Mouse (Mus musculus): ENCODE data around the gene Trappc6b. TPM values are rescaled to one million over a fixed set of nuclear protein-coding genes. Genes with fewer than 3 reads are reported as not detected.

The Trappc6b gene
- 34.8 and 37.5 TPM in 2 replicates for polyA plus RNA-seq (2012; rRNA removed)

GRCm38 (mm10) chr12:59060993-59061595 is at the start of gene Trappc6b:
TSS of gene Trappc6b (minus strand) at chr12:59061472.

GRCm38 (mm10) chr12:59095104-59096025 is 34.1 kb upstream of the Trappc6b start, which contains the start of gene Mia2:
TSS of gene Mia2 (plus strand) at chr12:59095799.

GRCm38 (mm10) chr12:59066448-59067077 is 5.3 kb upstream of the Trappc6b start, which contains the start of gene Pnn:
TSS of gene Pnn (plus strand) at chr12:59066884.

GRCm38 (mm10) chr12:59013234-59013633 is 48.0 kb downstream of the Trappc6b start, which contains the start of gene Gemin2:
TSS of gene Gemin2 (plus strand) at chr12:59013393.

GRCm38 (mm10) chr12:59011844-59012709 is 49.2 kb downstream of the Trappc6b start, which contains the start of gene Sec23a:
TSS of gene Sec23a (minus strand) at chr12:59012017.

Other genes with a start within 250 kb of the Trappc6b start
- gene Sec23a, start 49.5 kb downstream of the Trappc6b start, polyA plus RNA-seq (2012; rRNA removed) = 10.4 and 12.5 TPM in 2 replicates
- 11.3 and 11.5 TPM in 2 replicates for gene Gemin2, start 48.1 kb downstream of the Trappc6b start, polyA plus RNA-seq (2012; rRNA removed)
- 52.1 and 57.1 TPM in 2 replicates for gene Pnn, start 5.4 kb upstream of the Trappc6b start, polyA plus RNA-seq (2012; rRNA removed)
- 32.2 and 36.3 TPM in 2 replicates for gene Mia2, start 34.3 kb upstream of the Trappc6b start, polyA plus RNA-seq (2012; rRNA removed)
- 7.1 and 8.8 TPM in 2 replicates for gene Fbxo33, start 158.3 kb upstream of the Trappc6b start, polyA plus RNA-seq (2012; rRNA removed)